9 mouse cellular contexts compared by ENCODE assay signal in the genomic region with DNA sequence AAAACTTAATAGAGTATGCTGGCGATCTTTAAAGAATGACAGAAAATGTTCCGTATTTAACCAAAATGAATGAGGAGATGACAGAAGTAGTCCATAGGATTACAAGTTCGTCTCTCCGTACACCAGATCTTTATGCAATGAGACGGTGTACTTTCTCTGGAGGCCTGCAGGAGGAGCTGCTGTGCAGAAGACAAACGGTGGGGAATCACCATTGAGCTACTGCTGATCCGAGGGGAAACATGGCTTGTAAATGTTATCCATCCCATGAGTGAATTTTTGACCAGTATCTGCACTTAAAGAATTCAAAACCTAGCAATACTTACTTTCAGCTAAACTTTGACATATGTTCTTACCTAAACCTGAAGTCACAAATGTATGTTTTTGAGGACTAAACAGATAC.
DNase-seq lines count a peak whose midpoint lies in the region; ATAC-seq lines count a peak whose summit lies in the region.
"Had no signal": no experiment of that assay in that cellular context is flagged by ENCODE, and none has a peak within 500 bp of the region (broad histone marks: within the 10 kb centered on the region; RNA-seq: fewer than 3 reads in every experiment).

No protein-coding gene starts in this region.

- H3K9ac ChIP-seq in limb, embryonic 11.5 days (ENCODE audit: low read length) = no peak overlapping the region

- no peak overlapping the region for H3K4me2 ChIP-seq in limb, embryonic 11.5 days (ENCODE audit: low read depth, severe bottlenecking)

- no peaks in the 10 kb centered on the region for H3K27me3 ChIP-seq in limb, embryonic 11.5 days (ENCODE audit: control insufficient read depth, insufficient read depth, low read length)
- H3K27me3 ChIP-seq in limb, embryonic 10.5 days (ENCODE audit: low read depth, poor library complexity, severe bottlenecking) = no peaks in the 10 kb centered on the region
- H3K27me3 ChIP-seq in forebrain, embryonic 10.5 days (ENCODE audit: poor library complexity, severe bottlenecking) = no peaks in the 10 kb centered on the region
- H3K27me3 ChIP-seq: megakaryocyte, embryonic 14.5 days had no signal

- H3K36me3 ChIP-seq in limb, embryonic 11.5 days (ENCODE audit: control insufficient read depth, insufficient read depth, low read length) = no peaks in the 10 kb centered on the region
- H3K36me3 ChIP-seq in limb, embryonic 10.5 days = no peaks in the 10 kb centered on the region
- H3K36me3 ChIP-seq in forebrain, embryonic 10.5 days (replicated peaks) = no peaks in the 10 kb centered on the region

- DNase-seq in cerebellum, postnatal 14 days = peak; percentile 72 to 74
- no peak for DNase-seq in cerebellum, adult 11 months
- DNase-seq in limb, embryonic 11.5 days (ENCODE audit: low spot score) = peak; percentile 51
- no peak for DNase-seq in limb, embryonic 10.5 days (ENCODE audit: low spot score)
- DNase-seq in R1 (ENCODE audit: low read depth, low spot score) = peak; percentile 38
- peak; percentile 6 for DNase-seq in induced T-regulatory cell, adult 2 months (ENCODE audit: low read depth)
- peak; percentile 67 for DNase-seq in testis, postnatal 10 days (ENCODE audit: low spot score)
- DNase-seq in forebrain, embryonic 10.5 days (ENCODE audit: extremely low spot score, low spot score) = no peak

- H3K9me3 ChIP-seq in limb, embryonic 11.5 days (ENCODE audit: control insufficient read depth, low read length) = no peaks in the 10 kb centered on the region
- no peaks in the 10 kb centered on the region for H3K9me3 ChIP-seq in limb, embryonic 10.5 days (replicated peaks)
- H3K9me3 ChIP-seq in forebrain, embryonic 10.5 days = no peaks in the 10 kb centered on the region
- H3K9me3 ChIP-seq: megakaryocyte, embryonic 14.5 days had no signal

- no peaks in the 10 kb centered on the region for H3K4me1 ChIP-seq in limb, embryonic 11.5 days (ENCODE audit: control insufficient read depth, insufficient read depth, low read length)
- H3K4me1 ChIP-seq in limb, embryonic 10.5 days = no peaks in the 10 kb centered on the region
- H3K4me1 ChIP-seq in forebrain, embryonic 10.5 days = no peaks in the 10 kb centered on the region
- H3K4me1 ChIP-seq: megakaryocyte, embryonic 14.5 days had no signal

- ATAC-seq in limb, embryonic 11.5 days (ENCODE audit: insufficient number of reproducible peaks, low FRiP score, low TSS enrichment, low read depth) = no peak

- H3K4me3 ChIP-seq in limb, embryonic 11.5 days (ENCODE audit: low read depth, low read length) = no peak overlapping the region
- no peak overlapping the region for H3K4me3 ChIP-seq in limb, embryonic 10.5 days
- no peak overlapping the region for H3K4me3 ChIP-seq in forebrain, embryonic 10.5 days
- H3K4me3 ChIP-seq: megakaryocyte, embryonic 14.5 days had no signal

- WGBS in limb, embryonic 11.5 days = 50% methylated on average over 7 of the region's 7 CpGs
- WGBS in limb, embryonic 10.5 days = 54% methylated on average over 7 of the region's 7 CpGs
- WGBS in forebrain, embryonic 10.5 days = 61% methylated on average over 7 of the region's 7 CpGs

- no peak overlapping the region for H3K27ac ChIP-seq in limb, embryonic 11.5 days (replicated peaks; ENCODE audit: low read depth, low read length)
- H3K27ac ChIP-seq in limb, embryonic 10.5 days = no peak overlapping the region
- H3K27ac ChIP-seq in forebrain, embryonic 10.5 days = no peak overlapping the region

Comparison
In these comparisons a context has a peak if more than half of its experiments do, and no peak if none do; other contexts are left out.
1. DNase-seq: peak in cerebellum, postnatal 14 days (2 of 2), limb, embryonic 11.5 days (single experiment), R1 (single experiment), induced T-regulatory cell, adult 2 months (single experiment) and testis, postnatal 10 days (single experiment); none in cerebellum, adult 11 months (single experiment), limb, embryonic 10.5 days (single experiment) and forebrain, embryonic 10.5 days (single experiment).